Mouse (Mus musculus): ENCODE results near the gene Gpr19. TPM values are rescaled to one million over a fixed set of nuclear protein-coding genes. Genes with fewer than 3 reads are reported as not detected.

Gpr19 gene
- polyA plus RNA-seq, 1 experiment, result 26.3 TPM

GRCm38 (mm10) chr6:134887711-134888449 lies 10.5 kb downstream of the Gpr19 start:
- peak; percentile 86 for TF ChIP-seq EP300 (IDR thresholded peaks at IDR 0.05; ENCODE audit: insufficient read depth, low read depth, low read length)
- no peak for TF ChIP-seq POLR2A (IDR thresholded peaks at IDR 0.05; ENCODE audit: insufficient read depth, low read length)
- Histone ChIP-seq H3K4me3 (ENCODE audit: low read depth, low read length) (peak overlapping the region; percentile 83), H3K36me3 (ENCODE audit: control insufficient read depth, insufficient read depth, low read length, poor library complexity, severe bottlenecking) (no peaks in the 10 kb centered on the region), H3K27me3 (ENCODE audit: control insufficient read depth, insufficient read depth, low read length, poor library complexity, severe bottlenecking) (no peaks in the 10 kb centered on the region), H3K4me1 (ENCODE audit: control insufficient read depth, insufficient read depth, low read length) (no peaks in the 10 kb centered on the region), H3K27ac (ENCODE audit: insufficient read depth, low read length) (peak overlapping the region; percentile 59), H3K9me3 (replicated peaks; ENCODE audit: control insufficient read depth, insufficient read depth, low read length, poor library complexity, severe bottlenecking) (no peaks in the 10 kb centered on the region), H3K9ac (ENCODE audit: low read depth, poor library complexity, severe bottlenecking) (peak overlapping the region; percentile 33)

- Histone ChIP-seq H3K9me3 (replicated peaks; ENCODE audit: control insufficient read depth, insufficient read depth, low read length, poor library complexity, severe bottlenecking) (no peaks in the 10 kb centered on the region), H3K36me3 (ENCODE audit: control insufficient read depth, insufficient read depth, low read length, poor library complexity, severe bottlenecking) (peaks cover under 1% of the 10 kb centered on the region; the same call in 1 of the 2 replicates), H3K27me3 (ENCODE audit: control insufficient read depth, insufficient read depth, low read length, poor library complexity, severe bottlenecking) (no peaks in the 10 kb centered on the region), H3K27ac (ENCODE audit: insufficient read depth, low read length) (no peak overlapping the region), H3K4me3 (ENCODE audit: low read depth, low read length) (peak overlapping the region; percentile 74), H3K9ac (ENCODE audit: low read depth, poor library complexity, severe bottlenecking) (peak overlapping the region; percentile 33), H3K4me1 (ENCODE audit: control insufficient read depth, insufficient read depth, low read length) (no peaks in the 10 kb centered on the region)
- no peak for TF ChIP-seq POLR2A (IDR thresholded peaks at IDR 0.05; ENCODE audit: insufficient read depth, low read length)
- no peak for TF ChIP-seq CTCF (IDR thresholded peaks at IDR 0.05; ENCODE audit: low read depth, low read length)
- no peak for TF ChIP-seq EP300 (IDR thresholded peaks at IDR 0.05; ENCODE audit: insufficient read depth, low read depth, low read length)
These were observed 11.4 kb downstream of the Gpr19 start for GRCm38 (mm10) chr6:134887008-134887407.

DNA sequence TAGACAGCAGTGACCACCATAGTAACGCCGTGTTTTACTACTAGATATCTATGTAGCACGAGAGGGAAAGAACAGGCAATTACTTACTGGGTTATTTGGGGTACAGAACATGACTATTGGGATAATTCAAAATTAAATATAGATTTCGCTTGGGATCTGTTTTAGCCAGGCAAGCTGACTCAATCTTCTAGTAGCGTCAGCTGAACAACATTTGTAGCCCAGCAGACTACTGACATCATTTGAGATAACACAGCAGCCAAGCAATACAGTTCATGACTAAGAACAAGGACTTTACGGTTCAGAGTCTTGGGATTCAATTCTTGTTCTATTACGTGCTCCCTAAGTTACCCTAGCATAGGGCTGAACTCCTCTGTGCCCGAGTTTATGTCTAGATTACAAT lies 11.9 kb downstream of the Gpr19 start:
- peaks cover 3% of the 10 kb centered on the region; the same call in 1 of the 2 replicates for H3K36me3 ChIP-seq (ENCODE audit: control insufficient read depth, insufficient read depth, low read length, poor library complexity, severe bottlenecking)
- H3K27me3 ChIP-seq (ENCODE audit: control insufficient read depth, insufficient read depth, low read length, poor library complexity, severe bottlenecking), result no peaks in the 10 kb centered on the region
- H3K9me3 ChIP-seq (replicated peaks; ENCODE audit: control insufficient read depth, insufficient read depth, low read length, poor library complexity, severe bottlenecking), result no peaks in the 10 kb centered on the region
- H3K27ac ChIP-seq (ENCODE audit: insufficient read depth, low read length), result no peak overlapping the region
- no peaks in the 10 kb centered on the region for H3K4me1 ChIP-seq (ENCODE audit: control insufficient read depth, insufficient read depth, low read length)
- no peak overlapping the region for H3K4me3 ChIP-seq (ENCODE audit: low read depth, low read length)
- no peak for TF ChIP-seq CTCF (IDR thresholded peaks at IDR 0.05; ENCODE audit: low read depth, low read length)
- no peak overlapping the region for H3K9ac ChIP-seq (ENCODE audit: low read depth, poor library complexity, severe bottlenecking)

DNA sequence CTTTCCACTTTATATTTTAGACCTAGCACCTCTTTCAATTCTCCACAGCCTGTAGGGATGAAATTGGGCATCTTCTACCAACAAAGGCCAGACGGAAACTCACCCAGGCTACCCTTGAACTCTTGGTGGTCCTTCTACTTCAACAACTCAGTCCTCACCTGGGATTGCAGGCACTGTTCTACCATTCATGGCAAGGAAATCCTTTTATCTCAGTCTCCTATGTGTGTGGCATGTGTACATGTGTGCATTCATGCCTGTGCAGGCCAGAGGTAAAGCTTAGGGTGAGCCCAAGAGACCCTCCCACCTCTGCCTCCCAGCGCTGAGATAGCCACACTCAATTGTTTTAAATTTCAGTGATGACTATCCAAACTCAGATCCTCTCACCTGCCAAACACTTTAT lies 12.9 kb downstream of the Gpr19 start:
- Histone ChIP-seq H3K9me3 (replicated peaks; ENCODE audit: control insufficient read depth, insufficient read depth, low read length, poor library complexity, severe bottlenecking) (no peaks in the 10 kb centered on the region), H3K4me3 (ENCODE audit: low read depth, low read length) (no peak overlapping the region), H3K27me3 (ENCODE audit: control insufficient read depth, insufficient read depth, low read length, poor library complexity, severe bottlenecking) (no peaks in the 10 kb centered on the region), H3K9ac (ENCODE audit: low read depth, poor library complexity, severe bottlenecking) (no peak overlapping the region), H3K27ac (ENCODE audit: insufficient read depth, low read length) (no peak overlapping the region), H3K4me1 (ENCODE audit: control insufficient read depth, insufficient read depth, low read length) (no peaks in the 10 kb centered on the region), H3K36me3 (ENCODE audit: control insufficient read depth, insufficient read depth, low read length, poor library complexity, severe bottlenecking) (peaks cover 3% of the 10 kb centered on the region; the same call in 1 of the 2 replicates)
- no peak for TF ChIP-seq EP300 (IDR thresholded peaks at IDR 0.05; ENCODE audit: insufficient read depth, low read depth, low read length)
- TF ChIP-seq CTCF (IDR thresholded peaks at IDR 0.05; ENCODE audit: low read depth, low read length), result no peak
- TF ChIP-seq POLR2A (IDR thresholded peaks at IDR 0.05; ENCODE audit: insufficient read depth, low read length), result no peak

GRCm38 (mm10) chr6:134883661-134884060 lies 14.7 kb downstream of the Gpr19 start:
- TF ChIP-seq EP300 (IDR thresholded peaks at IDR 0.05; ENCODE audit: insufficient read depth, low read depth, low read length), result no peak
- no peak for TF ChIP-seq CTCF (IDR thresholded peaks at IDR 0.05; ENCODE audit: low read depth, low read length)
- TF ChIP-seq POLR2A (IDR thresholded peaks at IDR 0.05; ENCODE audit: insufficient read depth, low read length), result no peak
- H3K9me3 ChIP-seq (replicated peaks; ENCODE audit: control insufficient read depth, insufficient read depth, low read length, poor library complexity, severe bottlenecking), result no peaks in the 10 kb centered on the region
- H3K4me1 ChIP-seq (ENCODE audit: control insufficient read depth, insufficient read depth, low read length), result no peaks in the 10 kb centered on the region
- no peak overlapping the region for H3K27ac ChIP-seq (ENCODE audit: insufficient read depth, low read length)
- H3K27me3 ChIP-seq (ENCODE audit: control insufficient read depth, insufficient read depth, low read length, poor library complexity, severe bottlenecking), result no peaks in the 10 kb centered on the region
- H3K4me3 ChIP-seq (ENCODE audit: low read depth, low read length), result no peak overlapping the region
- no peak overlapping the region for H3K9ac ChIP-seq (ENCODE audit: low read depth, poor library complexity, severe bottlenecking)
- peaks cover 3% of the 10 kb centered on the region; the same call in 1 of the 2 replicates for H3K36me3 ChIP-seq (ENCODE audit: control insufficient read depth, insufficient read depth, low read length, poor library complexity, severe bottlenecking)

DNA sequence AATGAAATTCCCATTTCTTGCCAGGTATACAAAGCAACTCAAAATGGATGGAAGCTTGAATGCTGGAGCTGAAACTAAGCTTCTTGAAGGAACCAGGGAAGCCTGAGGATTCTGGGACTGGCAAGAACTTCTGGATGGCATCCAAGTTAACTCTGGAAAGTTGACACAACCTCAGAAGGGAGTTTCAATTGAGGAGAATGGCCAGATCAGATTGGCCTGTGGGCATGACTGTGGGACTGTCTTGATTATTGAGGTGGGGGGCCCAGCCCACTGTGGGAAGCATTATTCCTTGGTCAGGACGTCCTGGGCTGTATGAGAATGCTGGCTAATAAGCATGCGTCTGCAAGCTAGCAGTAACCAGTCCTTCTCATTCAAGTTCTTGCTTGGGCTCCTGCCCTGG lies 18.3 kb downstream of the Gpr19 start:
- no peak overlapping the region for H3K4me3 ChIP-seq (ENCODE audit: low read depth, low read length)
- no peaks in the 10 kb centered on the region for H3K9me3 ChIP-seq (replicated peaks; ENCODE audit: control insufficient read depth, insufficient read depth, low read length, poor library complexity, severe bottlenecking)
- H3K4me1 ChIP-seq (ENCODE audit: control insufficient read depth, insufficient read depth, low read length), result no peaks in the 10 kb centered on the region
- no peak overlapping the region for H3K27ac ChIP-seq (ENCODE audit: insufficient read depth, low read length)
- H3K36me3 ChIP-seq (ENCODE audit: control insufficient read depth, insufficient read depth, low read length, poor library complexity, severe bottlenecking), result peaks cover 7% of the 10 kb centered on the region; the same call in 1 of the 2 replicates
- no peak overlapping the region for H3K9ac ChIP-seq (ENCODE audit: low read depth, poor library complexity, severe bottlenecking)
- no peaks in the 10 kb centered on the region for H3K27me3 ChIP-seq (ENCODE audit: control insufficient read depth, insufficient read depth, low read length, poor library complexity, severe bottlenecking)
- TF ChIP-seq EP300 (IDR thresholded peaks at IDR 0.05; ENCODE audit: insufficient read depth, low read depth, low read length) (no peak), POLR2A (IDR thresholded peaks at IDR 0.05; ENCODE audit: insufficient read depth, low read length) (no peak), CTCF (IDR thresholded peaks at IDR 0.05; ENCODE audit: low read depth, low read length) (no peak)
